Comparison of ENCODE assay signal across 12 mouse cellular contexts in genomic region chr9:96721163-96721799, GRCm38 (mm10). TPM values are rescaled to one million over a fixed set of nuclear protein-coding genes. Genes with fewer than 3 reads are reported as not detected.
A peak's percentile ranks its signal among the peaks of the same experiment; 100 is the strongest.
DNase-seq lines count a peak whose midpoint lies in the region; TF ChIP-seq lines count a peak whose summit lies in the region.
"Had no signal": no experiment of that assay in that cellular context is flagged by ENCODE, and none has a peak within 500 bp of the region (broad histone marks: within the 10 kb centered on the region; RNA-seq: fewer than 3 reads in every experiment).

No protein-coding gene starts in this region.

- H3K36me3 ChIP-seq in kidney, adult 2 months (ENCODE audit: control insufficient read depth, insufficient read depth, low read length): no peaks in the 10 kb centered on the region
- H3K36me3 ChIP-seq: limb, embryonic 12.5 days; midbrain, embryonic 15.5 days had no signal

- TF ChIP-seq CTCF in kidney, adult 2 months (conservative IDR thresholded peaks at IDR 0.05; ENCODE audit: insufficient read depth, insufficient read length, low read depth, low read length): no peak
- TF ChIP-seq CTCF in olfactory bulb, adult 2 months (IDR thresholded peaks at IDR 0.05; ENCODE audit: insufficient read depth, low read depth, low read length): no peak

- H3K27me3 ChIP-seq in kidney, adult 2 months (replicated peaks; ENCODE audit: control insufficient read depth, insufficient read depth, low read length): no peaks in the 10 kb centered on the region
- H3K27me3 ChIP-seq: limb, embryonic 12.5 days; midbrain, embryonic 15.5 days had no signal

- TF ChIP-seq POLR2A in kidney, adult 2 months (IDR thresholded peaks at IDR 0.05; ENCODE audit: low read depth, low read length): no peak
- no peak for TF ChIP-seq POLR2A in olfactory bulb, adult 2 months (IDR thresholded peaks at IDR 0.05; ENCODE audit: insufficient read depth, low read depth, low read length)

- peak overlapping the region; percentile 91 for H3K27ac ChIP-seq in kidney, adult 2 months (ENCODE audit: insufficient read depth, low read depth, low read length)
- 0 out of 2 replicates have a peak overlapping the region, but pooled peaks have one; percentile 21 for H3K27ac ChIP-seq in olfactory bulb, adult 2 months (ENCODE audit: insufficient read depth, low read depth, low read length)
- H3K27ac ChIP-seq: limb, embryonic 12.5 days; macrophage had no signal

- H3K4me1 ChIP-seq in kidney, adult 2 months (ENCODE audit: control insufficient read depth, insufficient read depth, low read length): peaks cover 19% of the 10 kb centered on the region
- peaks cover 20% of the 10 kb centered on the region for H3K4me1 ChIP-seq in olfactory bulb, adult 2 months (ENCODE audit: control insufficient read depth, insufficient read depth, low read length)

- DNase-seq in cerebellum, adult 9-10 months: peak; percentile 50
- DNase-seq in cerebellum, postnatal 36 days: no peak
- peak; percentile 39 for DNase-seq in kidney, adult 2 months
- DNase-seq in kidney, adult 9 months: no peak
- DNase-seq in adipocyte (ENCODE audit: low spot score): peak; percentile 55
- DNase-seq in natural killer cell, adult 2 months (ENCODE audit: low spot score in 2 of 2): no peak
- DNase-seq in right cerebral cortex, adult 2 months (ENCODE audit: low spot score in 2 of 2): no peak
- DNase-seq: layer of hippocampus, postnatal 36 days had no signal

- H3K4me3 ChIP-seq in kidney, adult 2 months (ENCODE audit: insufficient read depth, low read depth, low read length): no peak overlapping the region
- H3K4me3 ChIP-seq in olfactory bulb, adult 2 months (ENCODE audit: insufficient read depth, low read depth, low read length): no peak overlapping the region
- H3K4me3 ChIP-seq: limb, embryonic 12.5 days had no signal

- WGBS in kidney, adult 2 months: 51% methylated on average over 8 of the region's 8 CpGs
- WGBS in olfactory bulb, adult 2 months: 89% methylated on average over 8 of the region's 8 CpGs

RNA-seq across cellular contexts. Expression of gene Zbtb38, which starts 31.4 kb away (rescaled TPM):
- polyA plus RNA-seq in kidney, adult 2 months (2012; rRNA removed): 10.2 and 12.9 TPM in 2 replicates
- 74.3 TPM in 1 of 2 replicates, not detected in the other for polyA plus RNA-seq in olfactory bulb, adult 2 months (2012; ENCODE audit: insufficient read depth, insufficient read length, low replicate concordance, missing spikeins)

Comparison
In these comparisons a context has a peak if more than half of its experiments do, and no peak if none do; other contexts are left out.
1. DNase-seq: peak in cerebellum, adult 9-10 months (single experiment), kidney, adult 2 months (single experiment) and adipocyte (single experiment); none in cerebellum, postnatal 36 days (0 of 2), kidney, adult 9 months (single experiment), natural killer cell, adult 2 months (0 of 2) and right cerebral cortex, adult 2 months (0 of 2).